Mouse (Mus musculus) neural tube, embryonic 10.5 days (tissue): ENCODE results near the gene Gm4924.

ENCODE experiments used
- DNase-seq: peaks from one replicate; pipeline ENCODE4 v3.0.0-alpha.2; 2017; ENCODE audit warnings: low spot score; ENCODE audit errors: extremely low spot score

Gene Gm4924

GRCm38 (mm10) chr10:82354083-82355010 lies at the start of gene Gm4924:
Gene Gm4924 (plus strand): TSS chr10:82354255.
- peak; percentile 85 for DNase-seq

- DNase-seq = no peak
Measured at GRCm38 (mm10) chr10:82316482-82316881, 37.6 kb upstream of the Gm4924 start, which contains the start of gene 4932415D10Rik. Gene 4932415D10Rik (minus strand): TSS chr10:82316582.

GRCm38 (mm10) chr10:82320134-82320533 lies 33.9 kb upstream of the Gm4924 start:
- no peak for DNase-seq

- no peak for DNase-seq
Measured at GRCm38 (mm10) chr10:82329826-82330225, 24.2 kb upstream of the Gm4924 start.

- no peak for DNase-seq
Measured at GRCm38 (mm10) chr10:82355401-82355800, 1.3 kb downstream of the Gm4924 start.

GRCm38 (mm10) chr10:82361911-82362310 lies 7.9 kb downstream of the Gm4924 start:
- no peak for DNase-seq

- no peak for DNase-seq
Measured at GRCm38 (mm10) chr10:82382992-82383391, 28.9 kb downstream of the Gm4924 start.

- no peak for DNase-seq
Measured at GRCm38 (mm10) chr10:82409511-82409910, 55.5 kb downstream of the Gm4924 start.

- DNase-seq = no peak
Measured at GRCm38 (mm10) chr10:82423631-82424030, 69.6 kb downstream of the Gm4924 start.
